Mouse (Mus musculus) left cerebral cortex, adult 8-10 months (tissue): Measurements from ENCODE around the gene Vav3. TPM values are rescaled to one million over a fixed set of nuclear protein-coding genes. Genes with fewer than 3 reads are reported as not detected.

Source experiments
- DNase-seq, 2 experiments: peaks; one replicate each; pipeline ENCODE4 v3.0.0; 2022; ENCODE audit warnings: low spot score in 2 of 2
- total RNA-seq, 4 experiments: library from RNA; stranded (reverse); gene quantifications; 2 replicates each; pipeline ENCODE4 v1.2.4; 2022

The Vav3 gene
- total RNA-seq, 4 experiments from 2014 or later = 6.5 to 10.8 (median 8.3) TPM

DNA sequence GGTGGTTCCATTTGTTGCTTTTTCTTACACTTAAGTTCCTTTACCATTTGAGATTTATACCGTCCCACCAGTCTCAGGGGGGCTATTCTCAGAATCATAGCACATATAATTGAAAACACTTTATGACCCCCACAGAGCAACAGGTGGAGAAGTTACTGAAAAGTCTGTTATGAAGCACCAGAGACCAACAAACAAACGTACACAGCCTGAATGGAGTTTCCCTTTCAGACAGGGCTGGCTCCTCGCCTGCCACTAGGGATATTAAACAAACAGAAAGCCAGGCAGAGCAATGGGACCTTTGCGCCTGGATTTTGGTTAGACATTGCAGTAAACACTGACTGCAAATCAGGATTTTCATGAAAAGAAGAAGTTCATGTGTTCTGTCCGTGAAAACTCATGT is 341.4 kb downstream of the Vav3 start:
- no peak for DNase-seq

DNA sequence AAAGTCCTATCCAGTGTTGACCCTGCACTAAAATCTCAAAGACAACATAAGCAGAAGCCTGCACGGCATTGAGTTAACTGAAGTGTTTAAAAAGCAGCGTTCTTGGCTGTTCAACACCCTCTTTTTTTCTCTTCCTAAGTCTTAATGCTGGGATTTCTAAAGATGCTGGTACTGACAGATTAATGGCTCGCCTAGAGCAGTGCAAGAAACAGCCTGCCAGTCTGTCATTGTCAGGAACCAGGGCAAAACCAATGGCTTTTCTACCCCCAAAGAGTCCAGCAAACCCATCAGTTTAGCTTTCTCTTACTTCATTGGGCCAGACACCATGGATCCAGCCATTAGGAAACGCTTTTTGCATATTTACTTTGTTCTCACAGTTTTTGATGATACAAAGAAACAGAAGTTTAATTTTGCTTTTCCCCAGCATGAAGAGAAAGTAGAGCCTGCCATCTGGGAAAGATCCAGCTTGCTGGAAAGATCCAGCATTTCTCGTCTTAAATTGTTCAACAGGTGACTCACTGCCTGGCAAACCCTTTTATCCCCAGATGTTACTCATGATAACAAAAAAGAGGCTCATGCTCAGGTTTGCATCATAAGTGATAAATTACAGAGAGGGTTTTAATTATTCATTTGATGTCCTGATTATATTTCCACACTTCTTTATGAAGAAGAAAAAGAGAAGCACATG is 343.3 kb downstream of the Vav3 start:
- DNase-seq = no peak

DNA sequence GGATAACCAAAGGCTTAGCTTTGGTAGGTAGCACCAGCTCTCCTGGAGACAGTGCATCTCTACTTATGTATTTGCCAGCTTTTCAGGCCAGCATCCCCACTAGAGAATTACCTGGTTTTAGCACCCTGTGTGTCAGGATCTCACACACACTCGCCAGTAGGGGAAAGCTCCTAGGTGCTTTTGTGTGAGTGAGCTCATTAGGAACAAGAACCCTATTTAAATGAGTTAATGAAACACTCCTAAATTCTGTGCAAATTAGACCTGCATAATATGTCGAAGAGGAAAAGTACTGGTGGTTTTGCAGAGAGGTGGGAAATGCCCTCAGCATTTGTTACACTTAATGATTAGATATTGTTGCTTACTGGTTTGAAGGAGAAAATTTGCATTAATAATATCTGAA is 350.1 kb downstream of the Vav3 start:
- DNase-seq = no peak

DNA sequence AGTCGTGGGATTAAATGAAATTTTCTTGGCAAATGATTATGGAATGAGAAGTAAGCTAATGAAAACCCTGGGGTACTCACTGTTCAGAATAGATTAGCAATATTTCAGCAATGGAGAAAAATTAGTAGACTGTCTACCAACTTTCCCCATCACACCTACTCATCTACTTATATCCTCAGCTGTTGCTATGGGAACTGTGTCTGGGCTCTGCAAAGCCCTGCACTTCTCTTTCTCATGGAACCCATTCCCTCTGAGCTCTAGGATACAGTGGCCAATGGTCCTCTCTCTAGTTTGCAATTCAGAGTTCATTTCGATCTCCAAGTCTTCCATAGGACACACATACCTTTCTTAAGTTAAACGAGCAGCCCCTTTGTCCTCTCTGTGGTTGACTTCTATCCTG is 352.2 kb downstream of the Vav3 start:
- no peak for DNase-seq

DNA sequence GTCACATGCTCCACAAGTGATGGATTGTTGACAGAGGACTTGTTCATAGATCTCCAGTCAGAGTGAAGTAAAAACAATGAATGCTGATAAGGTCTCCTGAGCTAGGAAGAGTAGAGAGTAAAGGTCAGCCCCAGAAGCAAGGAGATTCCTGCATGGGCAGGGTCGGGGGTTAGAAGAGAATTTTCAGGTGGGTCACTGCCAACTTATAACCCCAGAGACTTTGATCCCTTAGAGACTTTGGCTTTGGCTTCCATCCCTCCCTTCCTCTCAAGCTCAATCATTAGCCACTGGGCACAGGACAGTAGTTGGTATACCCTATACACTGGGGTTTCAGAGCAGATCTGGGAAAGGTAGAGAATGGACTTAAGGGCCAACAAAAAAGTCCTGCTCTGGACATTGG is 360.8 kb downstream of the Vav3 start:
- no peak for DNase-seq

DNA sequence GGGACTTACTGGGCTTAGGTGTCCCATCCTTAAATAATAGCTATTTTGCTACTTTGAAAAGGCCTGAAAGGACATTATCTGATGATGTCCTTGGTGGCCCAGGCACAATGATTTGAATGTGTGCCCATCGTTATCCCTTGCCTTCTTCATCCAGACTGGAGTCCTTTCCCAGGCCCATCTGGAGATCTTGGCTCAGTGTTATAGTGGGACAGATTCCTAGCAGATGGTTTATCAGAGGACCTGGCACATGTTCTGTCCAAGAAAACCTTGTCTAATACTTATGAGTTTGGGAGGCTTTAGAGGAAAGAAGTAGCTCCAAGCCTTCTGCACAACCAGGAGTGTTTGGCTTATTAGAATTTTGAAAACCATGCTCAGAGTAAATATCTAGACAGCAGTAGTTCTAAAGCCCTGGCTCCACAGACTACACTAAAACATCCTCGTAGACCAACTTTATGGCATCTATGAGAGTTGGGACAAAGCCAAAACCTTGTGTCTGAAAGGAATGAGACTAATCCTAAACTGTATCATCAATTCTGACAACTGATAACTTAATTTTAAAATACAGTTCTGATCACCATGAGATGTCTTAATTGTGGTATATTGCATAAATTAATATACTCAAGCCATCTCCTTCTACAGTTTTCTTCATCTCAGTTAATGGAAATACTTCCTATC is 367.5 kb downstream of the Vav3 start:
- DNase-seq = no peak

DNA sequence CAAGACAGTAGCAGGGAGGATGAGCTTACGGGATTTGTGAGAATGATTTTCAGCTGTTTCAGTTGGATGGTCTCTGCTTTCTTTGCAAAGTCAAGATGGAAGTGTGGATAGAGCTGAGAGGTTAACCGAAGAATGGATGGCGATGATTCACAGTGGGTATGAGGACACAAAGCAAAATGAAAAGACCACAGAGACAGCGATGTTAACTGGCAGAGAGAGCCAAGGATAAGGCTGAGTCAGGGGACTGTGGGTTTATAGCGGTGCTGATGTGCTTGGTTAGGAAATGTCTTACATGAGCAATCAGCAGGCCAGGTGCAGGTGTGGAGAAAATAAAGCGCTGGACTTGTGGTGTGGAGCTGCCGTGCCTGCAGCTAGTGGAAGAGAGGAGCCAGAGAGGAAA is 371.3 kb downstream of the Vav3 start:
- no peak for DNase-seq

DNA sequence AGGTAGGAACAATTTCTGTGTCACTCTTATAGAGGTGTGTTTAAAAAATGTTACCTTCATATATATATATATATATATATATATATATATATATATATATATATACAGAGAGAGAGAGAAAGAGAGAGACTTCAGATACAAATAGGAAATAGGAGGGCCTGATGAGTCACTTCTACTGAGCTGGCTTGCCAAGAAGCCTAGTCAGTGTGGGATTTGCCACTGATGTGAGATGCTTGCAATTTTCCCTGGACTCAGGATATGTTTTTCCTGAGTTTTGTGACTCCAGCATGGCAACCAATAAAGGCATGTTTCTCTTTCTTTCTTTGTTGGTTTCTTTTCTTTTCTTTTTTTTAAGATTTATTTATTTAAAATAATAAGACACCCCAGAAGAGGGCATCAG is 374.0 kb downstream of the Vav3 start:
- DNase-seq = no peak

DNA sequence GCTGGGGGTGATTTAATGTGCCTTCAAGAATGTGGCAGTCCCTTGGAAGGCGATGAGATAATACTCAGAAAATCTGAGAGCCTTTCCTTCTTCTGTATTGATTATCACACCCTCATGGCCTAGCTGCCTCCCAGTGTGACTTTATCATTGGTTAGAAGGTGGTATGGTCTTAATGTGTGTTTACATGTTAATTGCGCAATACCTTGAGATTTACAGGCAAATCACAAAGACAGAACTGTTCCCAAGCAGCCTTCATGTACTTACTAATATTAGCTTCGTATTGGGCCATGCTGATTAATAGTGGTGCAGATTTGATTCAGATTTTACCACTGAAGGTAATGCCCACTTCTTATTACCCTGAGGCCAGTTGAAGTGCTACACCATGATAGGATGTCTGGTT is 381.3 kb downstream of the Vav3 start:
- DNase-seq = no peak

DNA sequence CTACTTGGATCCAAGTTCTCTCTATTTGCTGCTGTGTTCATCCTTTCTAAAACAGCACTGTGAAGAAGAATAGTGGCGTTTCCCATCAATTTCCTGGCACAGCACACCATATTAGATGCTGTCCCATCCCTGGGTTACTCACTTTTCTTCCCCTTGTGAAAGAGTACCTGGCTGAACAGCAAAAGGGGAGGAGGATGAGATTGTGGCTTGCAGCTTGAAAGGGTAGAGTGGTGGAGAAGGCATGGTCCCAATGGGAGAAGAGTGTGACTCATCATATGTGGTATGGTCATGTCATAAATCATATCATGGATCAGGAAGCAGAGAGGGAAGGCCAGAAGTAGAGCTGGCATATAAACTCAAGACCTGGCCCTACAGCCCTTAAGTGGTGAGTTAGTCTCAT is 386.3 kb downstream of the Vav3 start:
- no peak for DNase-seq

DNA sequence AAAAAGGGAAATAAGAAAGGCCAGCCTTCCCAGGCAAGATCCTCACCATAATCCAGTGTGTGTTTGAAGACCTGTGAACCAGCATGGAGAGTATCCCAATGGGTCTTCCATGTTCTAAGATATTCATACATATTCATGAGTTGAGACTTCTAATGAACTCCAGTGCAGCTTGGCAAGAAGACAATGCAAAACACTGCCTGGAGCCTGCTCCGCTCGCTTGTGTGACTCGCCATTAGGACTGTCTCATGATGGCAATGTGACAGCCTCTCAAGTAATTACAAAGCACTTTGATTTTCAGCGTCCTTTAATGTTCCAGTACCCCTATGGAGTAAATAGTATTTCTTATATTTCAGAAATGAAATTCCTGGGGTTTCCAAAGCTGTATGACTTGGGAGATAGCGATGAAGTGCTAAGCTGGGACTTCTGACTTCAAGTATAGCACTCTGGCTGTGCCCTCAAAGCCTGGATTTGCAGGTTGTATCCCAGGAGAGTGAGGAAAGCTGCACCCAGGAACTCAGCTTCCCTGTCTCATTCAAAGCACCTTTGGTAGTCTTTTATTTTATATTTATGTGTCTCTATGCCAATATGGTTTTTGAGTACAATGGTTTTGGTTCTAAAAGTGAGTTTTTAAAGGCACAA is 391.3 kb downstream of the Vav3 start:
- no peak for DNase-seq

DNA sequence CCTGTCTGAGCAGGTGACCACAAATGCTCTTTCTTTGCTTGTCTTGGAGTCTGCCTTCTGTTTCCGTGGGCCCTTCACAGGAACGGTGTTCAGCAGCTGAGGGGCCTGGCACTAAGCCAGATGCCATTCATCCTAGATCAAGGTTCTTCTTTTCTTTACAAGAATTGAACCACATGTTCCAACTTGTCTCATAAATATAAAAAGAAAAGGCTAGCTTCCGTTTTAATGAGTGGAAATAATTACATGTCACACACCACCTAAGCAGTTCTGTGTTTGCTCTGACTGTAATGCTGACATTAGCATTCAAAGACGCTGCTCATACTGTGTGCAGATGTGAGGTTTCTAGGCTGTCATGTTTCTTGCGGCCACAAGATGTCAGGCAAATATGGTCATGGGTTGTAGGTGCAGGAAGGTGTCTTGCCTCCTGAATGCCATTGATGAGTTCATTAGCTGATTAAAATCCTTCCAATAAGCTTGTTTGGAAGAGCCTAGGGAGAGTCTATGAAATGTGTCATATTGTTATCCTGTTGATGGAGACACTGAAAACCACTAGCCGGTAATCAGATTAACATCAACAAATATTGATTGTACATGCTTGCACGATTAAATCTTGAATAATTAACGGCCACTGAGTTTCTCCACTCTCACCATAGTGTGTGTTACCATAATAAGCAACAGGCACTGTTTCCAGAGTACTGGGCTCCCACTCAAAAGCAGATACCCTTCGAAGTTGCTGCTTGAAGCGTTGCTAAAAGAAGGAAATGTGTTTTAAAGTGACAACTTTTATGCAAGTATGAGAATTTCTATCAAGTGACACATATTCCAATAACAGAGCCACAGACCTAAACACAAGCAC is 392.1 kb downstream of the Vav3 start:
- no peak for DNase-seq

Other genes with a start within 250 kb of the Vav3 start
- 1 to 10 TPM; 1.9 to 3.7 (median 2.1) TPM for gene Slc25a24, start 217.5 kb upstream of the Vav3 start, total RNA-seq